28 mouse cellular contexts compared by ENCODE assay signal in genomic region chr8:11697467-11697866, GRCm38 (mm10). TPM values are rescaled to one million over a fixed set of nuclear protein-coding genes. Genes with fewer than 3 reads are reported as not detected.
DNase-seq lines count a peak whose midpoint lies in the region; ATAC-seq and TF ChIP-seq lines count a peak whose summit lies in the region.
"Had no signal": no experiment of that assay in that cellular context is flagged by ENCODE, and none has a peak within 500 bp of the region (broad histone marks: within the 10 kb centered on the region; RNA-seq: fewer than 3 reads in every experiment).

No protein-coding gene starts in this region.

- no peaks in the 10 kb centered on the region for H3K9me3 ChIP-seq in liver, embryonic 11.5 days (ENCODE audit: control insufficient read depth, low read length)
- H3K9me3 ChIP-seq: embryonic facial prominence, embryonic 13.5 days; embryonic facial prominence, embryonic 15.5 days; forebrain, embryonic 10.5 days; forebrain, embryonic 12.5 days had no signal

- 83% methylated on average over 7 of the region's 7 CpGs for WGBS in liver, embryonic 11.5 days

- H3K4me2 ChIP-seq in myocyte (ENCODE audit: low read depth) = peak overlapping the region; percentile 21
- H3K4me2 ChIP-seq in liver, embryonic 11.5 days = no peak overlapping the region
- H3K4me2 ChIP-seq: embryonic facial prominence, embryonic 13.5 days; embryonic facial prominence, embryonic 15.5 days; forebrain, embryonic 12.5 days had no signal

- no peaks in the 10 kb centered on the region for H3K27me3 ChIP-seq in myocyte (ENCODE audit: control insufficient read depth, insufficient read depth, insufficient read length)
- peaks cover 2% of the 10 kb centered on the region; the same call in 1 of the 2 replicates for H3K27me3 ChIP-seq in liver, embryonic 11.5 days (replicated peaks; ENCODE audit: control insufficient read depth, insufficient read depth, low read length)

- no peak overlapping the region for H3K9ac ChIP-seq in liver, embryonic 11.5 days (ENCODE audit: low read depth, low read length)
- H3K9ac ChIP-seq: embryonic facial prominence, embryonic 13.5 days; embryonic facial prominence, embryonic 15.5 days; forebrain, embryonic 12.5 days had no signal

- H3ac ChIP-seq in myocyte (ENCODE audit: control insufficient read depth, insufficient read length) = no peak overlapping the region

- no peak for TF ChIP-seq CTCF in gastrocnemius, adult 2 months (IDR thresholded peaks at IDR 0.05)

- TF ChIP-seq POLR2A in myocyte (IDR thresholded peaks at IDR 0.05; ENCODE audit: insufficient read length, low read depth) = no peak

- no peak overlapping the region for H3K4me3 ChIP-seq in gastrocnemius, adult 2 months
- H3K4me3 ChIP-seq in myocyte = no peak overlapping the region
- H3K4me3 ChIP-seq in liver, embryonic 11.5 days (ENCODE audit: low read depth, low read length) = no peak overlapping the region
- H3K4me3 ChIP-seq: embryonic facial prominence, embryonic 13.5 days; embryonic facial prominence, embryonic 15.5 days; erythroblast, embryonic 14.5 days; forebrain, embryonic 10.5 days; forebrain, embryonic 12.5 days had no signal

- intact Hi-C loops in gastrocnemius, adult 2 months (cut with DNase I) = loop anchor here (10.0 kb wide), 1 partner anchor 263 kb away; no protein-coding TSS in a partner anchor

- no peaks in the 10 kb centered on the region for H3K79me2 ChIP-seq in myocyte (ENCODE audit: control insufficient read depth, insufficient read depth)

- H3K36me3 ChIP-seq in myocyte (ENCODE audit: control insufficient read depth, insufficient read depth) = no peaks in the 10 kb centered on the region
- H3K36me3 ChIP-seq in liver, embryonic 11.5 days (ENCODE audit: control insufficient read depth, insufficient read depth, low read length) = no peaks in the 10 kb centered on the region
- H3K36me3 ChIP-seq: embryonic facial prominence, embryonic 13.5 days; embryonic facial prominence, embryonic 15.5 days; forebrain, embryonic 10.5 days; forebrain, embryonic 12.5 days had no signal

- H3K27ac ChIP-seq in gastrocnemius, adult 2 months = no peak overlapping the region; the same call in 1 of the 2 replicates
- H3K27ac ChIP-seq in liver, embryonic 11.5 days (ENCODE audit: low read depth, low read length) = no peak overlapping the region
- H3K27ac ChIP-seq: embryonic facial prominence, embryonic 13.5 days; embryonic facial prominence, embryonic 15.5 days; forebrain, embryonic 10.5 days; forebrain, embryonic 12.5 days had no signal

- DNase-seq in gastrocnemius, adult 2 months = peak; percentile 70
- DNase-seq in gastrocnemius, postnatal 25 days = no peak
- DNase-seq in skeletal muscle tissue, adult 2 months (ENCODE audit: low read depth, low spot score) = peak; percentile 33
- DNase-seq in liver, embryonic 11.5 days (ENCODE audit: low spot score) = no peak
- DNase-seq: adrenal gland, adult 2 months; adrenal gland, postnatal 10 days; adrenal gland, postnatal 25 days; cerebellum, adult 11 months; cerebellum, adult 18-20 months; cerebellum, adult 8-10 months; cerebellum, adult 9-11 months; cerebellum, postnatal 14 days; cerebellum, postnatal 36 days; embryo, embryonic 11 days had no signal

- no peak for ATAC-seq in liver, embryonic 11.5 days (replicated peaks; ENCODE audit: low FRiP score)
- ATAC-seq: forebrain, embryonic 14.5 days; forebrain, embryonic 16.5 days had no signal

- peaks cover 7% of the 10 kb centered on the region; the same call in 1 of the 2 replicates for H3K4me1 ChIP-seq in liver, embryonic 11.5 days (replicated peaks; ENCODE audit: control insufficient read depth, insufficient read depth, low read length)

TF ChIP-seq in myocyte, 11 proteins besides CTCF, POLR2A, EP300 and RAD21:
- peak; percentile 69 to 94 (median 89) for TF ChIP-seq MYOD1 (IDR thresholded peaks at IDR 0.05; ENCODE audit: control insufficient read depth in 1 of 3, insufficient read length in 2 of 3, low read depth in 2 of 3)
- peak; percentile 31 to 89 (median 62) for TF ChIP-seq MYOG (IDR thresholded peaks at IDR 0.05; ENCODE audit: control insufficient read depth in 1 of 3, insufficient read depth in 1 of 3, insufficient read length in 2 of 3, low read depth in 2 of 3)
- no peak for TF ChIP-seq TCF3 (IDR thresholded peaks at IDR 0.05; ENCODE audit: insufficient read length, low read depth)

RNA-seq across cellular contexts. Expression of gene 1700016D06Rik, which starts 3.4 kb away (rescaled TPM):
- total RNA-seq in gastrocnemius, adult 2 months (2021) = not detected
- total RNA-seq in gastrocnemius, postnatal 25 days (2021) = not detected
- polyA plus RNA-seq in myocyte (2012; fragmentation: generic; extraction: Trizol) = 0.30 TPM
- polyA plus RNA-seq in liver, embryonic 11.5 days (2014; fragmentation: Nextera tagmentation; extraction: Ambion mirVana) = not detected in 2 replicates
- total RNA-seq: adrenal gland, adult 2 months; adrenal gland, postnatal 10 days; adrenal gland, postnatal 25 days; adrenal gland, postnatal 4 days; common myeloid progenitor, adult 5-6 weeks; MEL had no signal
- polyA plus RNA-seq: adrenal gland, adult 2 months; brain, embryonic 14.5 days; C2C12; embryonic facial prominence, embryonic 11.5 days; embryonic facial prominence, embryonic 13.5 days; embryonic facial prominence, embryonic 15.5 days; erythroblast, embryonic 14.5 days; forebrain, embryonic 10.5 days; forebrain, embryonic 12.5 days; forebrain, embryonic 14.5 days had no signal

RNA-seq across cellular contexts. Expression of gene Arhgef7, which starts 30.1 kb away (rescaled TPM):
- total RNA-seq in gastrocnemius, adult 2 months (2021) = 10 to 100 TPM; 30.3 to 50.9 TPM
- total RNA-seq in gastrocnemius, postnatal 25 days (2021) = 10 to 100 TPM; 56.0 to 61.4 TPM
- 24.5 TPM for polyA plus RNA-seq in myocyte (2012; fragmentation: generic; extraction: Trizol)
- 30.1 and 31.1 TPM in 2 replicates for polyA plus RNA-seq in liver, embryonic 11.5 days (2014; fragmentation: Nextera tagmentation; extraction: Ambion mirVana)

Comparison
In these comparisons a context has a peak if more than half of its experiments do, and no peak if none do; other contexts are left out.
1. DNase-seq: peak in gastrocnemius, adult 2 months (single experiment) and skeletal muscle tissue, adult 2 months (single experiment); none in gastrocnemius, postnatal 25 days (single experiment) and liver, embryonic 11.5 days (single experiment).